Mouse (Mus musculus): ENCODE data around the gene Gnaq. TPM values are rescaled to one million over a fixed set of nuclear protein-coding genes. Genes with fewer than 3 reads are reported as not detected.

The Gnaq gene
- polyA plus RNA-seq, 1 experiment from 2014 or later = 8.6 TPM

DNA sequence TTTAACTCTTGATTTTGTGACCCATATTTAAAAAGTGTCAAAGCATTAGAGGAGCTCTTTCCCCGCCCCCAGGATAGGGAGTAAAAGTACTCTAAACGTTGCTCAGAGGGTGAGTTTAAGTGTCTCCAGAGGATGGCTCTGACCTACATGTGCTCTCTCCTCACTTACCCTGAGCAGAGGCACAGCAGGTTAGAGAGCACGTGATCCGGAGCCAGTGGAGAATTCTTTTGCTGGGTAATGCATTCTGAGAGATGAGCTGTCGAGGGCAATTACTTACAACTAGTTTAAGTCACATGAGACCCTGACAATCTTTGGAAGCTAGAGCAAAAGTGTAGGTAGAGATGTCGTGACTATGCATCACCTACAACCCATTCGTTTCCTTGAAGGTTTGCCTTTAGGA, 168.7 kb downstream of the Gnaq start:
- WGBS = 74% methylated on average over 7 of the region's 7 CpGs
- Histone ChIP-seq H3K36me3 (ENCODE audit: control insufficient read depth, insufficient read depth, low read length) (no peaks in the 10 kb centered on the region), H3K4me3 (ENCODE audit: low read depth, low read length) (no peak overlapping the region), H3K4me2 (no peak overlapping the region), H3K27ac (ENCODE audit: low read depth, low read length) (no peak overlapping the region), H3K4me1 (replicated peaks; ENCODE audit: control insufficient read depth, insufficient read depth, low read length) (peaks cover 8% of the 10 kb centered on the region), H3K27me3 (replicated peaks; ENCODE audit: control insufficient read depth, insufficient read depth, low read length) (no peaks in the 10 kb centered on the region), H3K9ac (ENCODE audit: low read depth, low read length) (no peak overlapping the region), H3K9me3 (ENCODE audit: control insufficient read depth, low read length) (no peaks in the 10 kb centered on the region)
- DNase-seq (ENCODE audit: low spot score) (no peak), ATAC-seq (replicated peaks; ENCODE audit: low FRiP score) (no peak)

DNA sequence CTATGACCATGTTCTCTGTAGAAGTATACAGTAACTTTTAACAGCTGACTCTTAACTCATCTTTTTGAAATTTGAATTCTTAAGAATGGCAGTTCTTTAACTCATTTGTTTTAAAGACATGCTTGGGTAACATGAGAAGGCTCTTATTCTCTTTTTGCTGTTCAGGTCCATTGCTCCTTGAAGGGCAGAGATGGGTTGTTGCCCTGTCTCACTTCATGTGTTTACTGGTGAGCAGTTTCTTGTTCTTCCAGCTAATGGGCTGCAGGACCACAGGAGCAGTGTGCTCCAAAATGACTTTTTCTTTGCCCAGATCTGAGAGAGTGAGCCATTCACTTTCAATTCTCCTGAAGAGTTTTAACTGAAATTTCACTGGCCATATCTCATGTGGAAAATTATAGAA, 176.4 kb downstream of the Gnaq start:
- no peaks in the 10 kb centered on the region for H3K9me3 ChIP-seq (ENCODE audit: control insufficient read depth, low read length)
- H3K4me3 ChIP-seq (ENCODE audit: low read depth, low read length) = no peak overlapping the region
- H3K9ac ChIP-seq (ENCODE audit: low read depth, low read length) = no peak overlapping the region
- no peak for ATAC-seq (replicated peaks; ENCODE audit: low FRiP score)
- H3K4me2 ChIP-seq = no peak overlapping the region
- H3K4me1 ChIP-seq (replicated peaks; ENCODE audit: control insufficient read depth, insufficient read depth, low read length) = no peaks in the 10 kb centered on the region
- no peak for DNase-seq (ENCODE audit: low spot score)
- no peaks in the 10 kb centered on the region for H3K27me3 ChIP-seq (replicated peaks; ENCODE audit: control insufficient read depth, insufficient read depth, low read length)
- no peak overlapping the region for H3K27ac ChIP-seq (ENCODE audit: low read depth, low read length)
- H3K36me3 ChIP-seq (ENCODE audit: control insufficient read depth, insufficient read depth, low read length) = no peaks in the 10 kb centered on the region

DNA sequence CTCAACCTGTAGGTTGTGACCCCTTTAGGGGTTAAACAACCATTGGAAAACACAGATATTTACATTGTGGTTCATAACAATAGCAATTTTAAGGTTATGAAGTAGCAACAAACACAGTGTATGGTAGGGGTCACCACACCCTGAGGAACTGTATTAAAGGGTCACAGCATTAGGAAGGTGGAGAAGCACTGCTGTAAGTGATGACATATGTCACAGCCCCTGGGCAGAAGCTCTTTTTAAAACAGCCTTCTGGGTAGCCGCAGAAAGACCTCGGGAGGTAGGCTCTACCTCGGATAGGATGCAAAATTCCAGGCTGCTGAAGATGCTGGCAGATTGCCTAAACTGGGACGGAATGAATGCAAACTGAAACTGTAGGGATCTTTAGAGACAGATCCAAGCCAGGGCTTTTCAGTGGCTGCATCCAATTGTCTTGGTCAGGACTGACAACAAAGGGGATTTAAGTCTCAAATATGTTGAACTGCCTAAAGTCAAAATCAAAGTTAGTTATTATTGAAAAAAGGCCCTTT, 181.7 kb downstream of the Gnaq start:
- Histone ChIP-seq H3K27ac (ENCODE audit: low read depth, low read length) (no peak overlapping the region), H3K4me3 (ENCODE audit: low read depth, low read length) (no peak overlapping the region), H3K9ac (ENCODE audit: low read depth, low read length) (no peak overlapping the region), H3K9me3 (ENCODE audit: control insufficient read depth, low read length) (no peaks in the 10 kb centered on the region), H3K4me2 (no peak overlapping the region), H3K27me3 (replicated peaks; ENCODE audit: control insufficient read depth, insufficient read depth, low read length) (no peaks in the 10 kb centered on the region), H3K4me1 (replicated peaks; ENCODE audit: control insufficient read depth, insufficient read depth, low read length) (peaks cover 7% of the 10 kb centered on the region), H3K36me3 (ENCODE audit: control insufficient read depth, insufficient read depth, low read length) (no peaks in the 10 kb centered on the region)
- ATAC-seq (replicated peaks; ENCODE audit: low FRiP score) (no peak), DNase-seq (ENCODE audit: low spot score) (no peak)
- WGBS = 77% methylated on average over 4 of the region's 4 CpGs

DNA sequence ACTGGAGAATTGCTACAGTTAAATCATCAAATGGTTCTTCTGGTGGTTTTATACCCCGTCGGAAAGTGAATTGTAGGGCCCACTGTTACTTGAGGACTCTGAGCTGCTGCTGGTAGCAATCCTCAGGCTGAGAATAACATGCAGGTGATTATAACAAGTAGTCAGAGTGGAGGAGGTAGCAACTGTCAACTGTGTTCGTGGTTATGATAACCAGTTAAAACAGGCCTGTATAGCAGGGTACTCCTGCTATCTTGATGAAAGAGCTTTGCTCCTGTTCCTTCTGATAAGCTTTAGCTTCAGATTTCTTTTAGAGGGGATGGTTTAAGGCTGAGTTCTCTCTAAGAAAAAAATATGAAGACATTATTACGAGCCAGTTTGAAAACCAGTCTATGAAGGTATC, 182.9 kb downstream of the Gnaq start:
- ATAC-seq (replicated peaks; ENCODE audit: low FRiP score) = 0 out of 2 replicates have a peak, but pooled peaks have one; percentile 31

DNA sequence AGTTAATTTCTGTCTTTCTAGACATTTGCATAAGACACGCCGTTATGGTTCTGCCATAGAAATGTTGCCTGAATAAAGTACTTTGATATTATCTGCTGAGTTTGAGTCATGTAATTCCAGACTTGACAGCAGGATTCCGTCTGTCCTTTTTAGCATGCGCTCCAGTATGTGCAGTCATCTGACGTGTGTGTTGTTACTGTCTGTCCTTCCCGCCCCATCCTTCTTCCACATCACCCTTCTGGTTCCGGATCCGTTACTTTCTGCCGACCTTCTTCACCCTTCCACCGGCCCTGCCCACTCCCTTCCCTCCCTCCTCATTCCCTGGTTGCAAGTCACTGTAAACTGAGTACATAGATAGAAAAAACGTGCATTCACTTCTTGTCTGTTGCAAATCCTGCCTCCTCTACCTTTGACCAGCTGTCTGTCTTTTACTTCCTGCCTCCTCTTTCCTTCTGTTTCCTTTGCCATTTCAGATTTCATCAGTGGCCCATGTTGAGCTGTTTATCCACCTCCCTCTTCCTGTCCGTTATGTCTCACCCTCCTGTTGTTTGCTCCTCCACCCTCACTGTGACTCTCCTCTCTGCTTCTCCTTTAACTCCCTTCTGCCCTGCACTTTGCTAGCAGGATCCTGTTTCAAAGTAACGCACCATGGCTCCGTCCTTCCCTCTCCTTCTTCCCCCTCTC, 185.6 kb downstream of the Gnaq start:
- DNase-seq (ENCODE audit: low spot score) = no peak
- WGBS = 52% methylated on average over 14 of the region's 14 CpGs
- Histone ChIP-seq H3K4me2 (peak overlapping the region; percentile 20; the same call in 1 of the 2 replicates), H3K9ac (ENCODE audit: low read depth, low read length) (no peak overlapping the region), H3K27me3 (replicated peaks; ENCODE audit: control insufficient read depth, insufficient read depth, low read length) (no peaks in the 10 kb centered on the region), H3K4me1 (replicated peaks; ENCODE audit: control insufficient read depth, insufficient read depth, low read length) (peaks cover 7% of the 10 kb centered on the region), H3K4me3 (ENCODE audit: low read depth, low read length) (no peak overlapping the region), H3K27ac (ENCODE audit: low read depth, low read length) (no peak overlapping the region), H3K9me3 (ENCODE audit: control insufficient read depth, low read length) (no peaks in the 10 kb centered on the region), H3K36me3 (ENCODE audit: control insufficient read depth, insufficient read depth, low read length) (no peaks in the 10 kb centered on the region)
- 0 out of 2 replicates have a peak, but pooled peaks have one; percentile 18 for ATAC-seq (replicated peaks; ENCODE audit: low FRiP score)

More for the DNA sequence above, 182.9 kb downstream of the Gnaq start:
- no peaks in the 10 kb centered on the region for H3K36me3 ChIP-seq (ENCODE audit: control insufficient read depth, insufficient read depth, low read length)
- H3K9ac ChIP-seq (ENCODE audit: low read depth, low read length) = no peak overlapping the region
- no peaks in the 10 kb centered on the region for H3K9me3 ChIP-seq (ENCODE audit: control insufficient read depth, low read length)
- H3K4me2 ChIP-seq = no peak overlapping the region
- no peaks in the 10 kb centered on the region for H3K27me3 ChIP-seq (replicated peaks; ENCODE audit: control insufficient read depth, insufficient read depth, low read length)
- no peak overlapping the region for H3K4me3 ChIP-seq (ENCODE audit: low read depth, low read length)
- WGBS = 61% methylated on average over 4 of the region's 4 CpGs
- DNase-seq (ENCODE audit: low spot score) = no peak
- no peak overlapping the region for H3K27ac ChIP-seq (ENCODE audit: low read depth, low read length)
- H3K4me1 ChIP-seq (replicated peaks; ENCODE audit: control insufficient read depth, insufficient read depth, low read length) = peaks cover 7% of the 10 kb centered on the region

DNA sequence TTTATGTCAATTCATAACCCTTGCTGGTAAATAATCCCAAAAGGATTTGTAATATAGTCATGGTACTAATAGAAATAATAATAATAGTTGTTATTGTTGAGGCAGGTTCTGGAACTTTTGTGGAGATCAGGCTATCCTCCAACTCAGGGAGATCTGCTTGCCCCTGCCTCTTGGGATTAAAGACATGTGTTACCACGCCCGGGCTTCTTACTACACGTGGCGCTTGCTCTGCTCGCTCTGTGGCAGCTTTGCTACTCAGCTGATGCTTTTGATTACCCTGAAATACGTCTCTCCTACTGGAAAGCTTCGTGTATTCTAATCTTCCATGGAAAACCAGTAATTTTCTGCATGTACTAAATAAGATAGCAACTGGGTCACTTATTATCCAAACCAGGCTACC, 187.4 kb downstream of the Gnaq start:
- DNase-seq (ENCODE audit: low spot score) (no peak), ATAC-seq (replicated peaks; ENCODE audit: low FRiP score) (no peak)
- no peaks in the 10 kb centered on the region for H3K27me3 ChIP-seq (replicated peaks; ENCODE audit: control insufficient read depth, insufficient read depth, low read length)
- no peaks in the 10 kb centered on the region for H3K36me3 ChIP-seq (ENCODE audit: control insufficient read depth, insufficient read depth, low read length)
- no peak overlapping the region for H3K4me2 ChIP-seq
- 71% methylated on average over 7 of the region's 7 CpGs for WGBS
- no peak overlapping the region for H3K27ac ChIP-seq (ENCODE audit: low read depth, low read length)
- H3K9me3 ChIP-seq (ENCODE audit: control insufficient read depth, low read length) = no peaks in the 10 kb centered on the region
- peaks cover 7% of the 10 kb centered on the region for H3K4me1 ChIP-seq (replicated peaks; ENCODE audit: control insufficient read depth, insufficient read depth, low read length)
- no peak overlapping the region for H3K4me3 ChIP-seq (ENCODE audit: low read depth, low read length)
- H3K9ac ChIP-seq (ENCODE audit: low read depth, low read length) = no peak overlapping the region

DNA sequence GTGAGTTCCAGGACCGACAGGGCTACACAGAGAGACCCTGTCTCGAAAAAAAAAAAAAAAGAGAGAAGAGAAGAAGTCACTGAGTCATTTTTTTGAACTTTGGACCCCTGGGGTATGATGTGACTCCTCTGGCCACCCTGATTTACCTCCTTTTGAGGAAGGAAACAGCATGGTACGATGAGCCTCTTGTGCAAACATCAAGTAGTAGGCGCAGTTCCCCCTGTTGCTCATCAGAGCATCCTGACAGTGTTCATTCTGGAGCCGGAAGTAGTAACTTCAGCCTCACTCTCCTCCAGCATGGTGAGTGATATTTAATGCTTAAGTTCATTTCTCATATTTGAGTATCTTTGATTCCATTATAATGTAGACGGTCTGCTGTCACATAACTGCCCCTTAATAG, 190.4 kb downstream of the Gnaq start:
- H3K27me3 ChIP-seq (replicated peaks; ENCODE audit: control insufficient read depth, insufficient read depth, low read length) = no peaks in the 10 kb centered on the region
- no peak overlapping the region for H3K4me2 ChIP-seq
- no peak for ATAC-seq (replicated peaks; ENCODE audit: low FRiP score)
- H3K4me1 ChIP-seq (replicated peaks; ENCODE audit: control insufficient read depth, insufficient read depth, low read length) = peaks cover 17% of the 10 kb centered on the region; the same call in 1 of the 2 replicates
- H3K36me3 ChIP-seq (ENCODE audit: control insufficient read depth, insufficient read depth, low read length) = no peaks in the 10 kb centered on the region
- no peak overlapping the region for H3K4me3 ChIP-seq (ENCODE audit: low read depth, low read length)
- DNase-seq (ENCODE audit: low spot score) = no peak
- WGBS = 76% methylated on average over 6 of the region's 6 CpGs
- no peak overlapping the region for H3K9ac ChIP-seq (ENCODE audit: low read depth, low read length)
- H3K9me3 ChIP-seq (ENCODE audit: control insufficient read depth, low read length) = no peaks in the 10 kb centered on the region
- no peak overlapping the region for H3K27ac ChIP-seq (ENCODE audit: low read depth, low read length)

DNA sequence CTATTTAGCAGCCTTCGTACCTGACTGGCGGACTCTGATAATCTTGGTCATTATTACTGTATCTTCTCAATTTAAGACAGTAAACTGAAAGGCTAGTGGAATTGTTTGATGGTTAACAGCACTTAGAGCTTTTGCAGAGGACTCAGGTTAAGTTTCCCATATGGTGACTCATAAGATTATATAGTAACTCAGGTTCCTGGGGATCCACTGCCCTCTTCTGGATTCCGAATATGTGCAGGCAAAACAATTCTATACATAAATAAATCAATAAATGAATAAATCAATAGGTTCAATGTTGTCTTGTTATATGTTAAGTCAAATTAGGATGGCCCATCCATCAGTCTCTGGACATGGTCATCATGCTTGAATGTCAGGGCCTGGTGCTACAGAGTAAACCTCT, 191.6 kb downstream of the Gnaq start:
- H3K27me3 ChIP-seq (replicated peaks; ENCODE audit: control insufficient read depth, insufficient read depth, low read length) = no peaks in the 10 kb centered on the region
- 91% methylated on average over 3 of the region's 3 CpGs for WGBS
- H3K9ac ChIP-seq (ENCODE audit: low read depth, low read length) = no peak overlapping the region
- peaks cover 13% of the 10 kb centered on the region; the same call in 1 of the 2 replicates for H3K4me1 ChIP-seq (replicated peaks; ENCODE audit: control insufficient read depth, insufficient read depth, low read length)
- H3K4me3 ChIP-seq (ENCODE audit: low read depth, low read length) = no peak overlapping the region
- DNase-seq (ENCODE audit: low spot score) = no peak
- H3K9me3 ChIP-seq (ENCODE audit: control insufficient read depth, low read length) = no peaks in the 10 kb centered on the region
- H3K36me3 ChIP-seq (ENCODE audit: control insufficient read depth, insufficient read depth, low read length) = no peaks in the 10 kb centered on the region
- H3K27ac ChIP-seq (ENCODE audit: low read depth, low read length) = no peak overlapping the region
- no peak for ATAC-seq (replicated peaks; ENCODE audit: low FRiP score)
- no peak overlapping the region for H3K4me2 ChIP-seq

DNA sequence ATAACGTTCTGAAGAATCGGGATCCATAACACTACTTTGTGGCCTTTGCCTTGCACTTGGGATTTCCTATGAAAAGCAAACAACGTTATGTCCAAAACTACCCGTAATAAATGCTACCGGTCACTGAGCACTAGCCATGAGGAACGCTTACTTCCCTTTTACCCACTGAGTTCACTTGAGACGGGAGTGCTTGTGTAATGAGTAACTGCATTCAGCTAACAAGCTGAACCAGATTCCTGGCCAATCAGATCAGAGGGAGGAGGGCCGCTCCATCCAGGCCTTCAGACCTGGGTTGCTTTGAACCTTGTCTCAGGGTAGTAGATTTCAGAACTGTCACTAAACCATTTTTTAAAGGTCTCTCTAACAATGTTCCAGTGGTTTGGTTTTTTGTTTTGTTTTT, 193.3 kb downstream of the Gnaq start:
- no peak overlapping the region for H3K4me2 ChIP-seq
- WGBS = 47% methylated on average over 8 of the region's 8 CpGs
- H3K9me3 ChIP-seq (ENCODE audit: control insufficient read depth, low read length) = no peaks in the 10 kb centered on the region
- no peak overlapping the region for H3K4me3 ChIP-seq (ENCODE audit: low read depth, low read length)
- no peaks in the 10 kb centered on the region for H3K27me3 ChIP-seq (replicated peaks; ENCODE audit: control insufficient read depth, insufficient read depth, low read length)
- no peaks in the 10 kb centered on the region for H3K36me3 ChIP-seq (ENCODE audit: control insufficient read depth, insufficient read depth, low read length)
- ATAC-seq (replicated peaks; ENCODE audit: low FRiP score) (no peak), DNase-seq (ENCODE audit: low spot score) (no peak)
- H3K9ac ChIP-seq (ENCODE audit: low read depth, low read length) = no peak overlapping the region
- H3K27ac ChIP-seq (ENCODE audit: low read depth, low read length) = no peak overlapping the region; the same call in 1 of the 2 replicates
- peaks cover 13% of the 10 kb centered on the region; the same call in 1 of the 2 replicates for H3K4me1 ChIP-seq (replicated peaks; ENCODE audit: control insufficient read depth, insufficient read depth, low read length)
